ENCODE assay signal across 24 mouse cellular contexts in genomic region chr3:35357111-35357510, GRCm38 (mm10).
DNase-seq lines count a peak whose midpoint lies in the region; ATAC-seq and TF ChIP-seq lines count a peak whose summit lies in the region.
"Had no signal": no experiment of that assay in that cellular context is flagged by ENCODE, and none has a peak within 500 bp of the region (broad histone marks: within the 10 kb centered on the region; RNA-seq: fewer than 3 reads in every experiment).

No protein-coding gene starts in this region.

- peak; percentile 44; the same call in 1 of the 2 replicates for ATAC-seq in kidney, embryonic 14.5 days (ENCODE audit: low FRiP score, low TSS enrichment)
- ATAC-seq in stomach, embryonic 15.5 days (ENCODE audit: insufficient read depth, low FRiP score, low read depth): 0 out of 2 replicates have a peak, but pooled peaks have one; percentile 22
- ATAC-seq in stomach, postnatal 0 days (ENCODE audit: low FRiP score, low TSS enrichment): no peak
- ATAC-seq in midbrain, embryonic 14.5 days (ENCODE audit: low FRiP score, low TSS enrichment): 0 out of 2 replicates have a peak, but pooled peaks have one; percentile 43
- ATAC-seq: CD4-positive, CD25-positive, alpha-beta regulatory T cell, adult 4 months; liver, embryonic 12.5 days; liver, postnatal 0 days had no signal

- H3K9me3 ChIP-seq in kidney, embryonic 14.5 days (ENCODE audit: control insufficient read depth, low read length): no peaks in the 10 kb centered on the region
- H3K9me3 ChIP-seq in stomach, embryonic 15.5 days: no peaks in the 10 kb centered on the region
- H3K9me3 ChIP-seq in stomach, postnatal 0 days (ENCODE audit: control insufficient read depth, low read length): no peaks in the 10 kb centered on the region
- no peaks in the 10 kb centered on the region for H3K9me3 ChIP-seq in midbrain, embryonic 14.5 days (ENCODE audit: control insufficient read depth, low read length)
- H3K9me3 ChIP-seq: embryonic facial prominence, embryonic 13.5 days; hindbrain, embryonic 13.5 days; liver, embryonic 12.5 days had no signal

- H3K4me1 ChIP-seq in kidney, embryonic 14.5 days (ENCODE audit: control insufficient read depth, insufficient read depth, low read length): no peaks in the 10 kb centered on the region
- no peaks in the 10 kb centered on the region for H3K4me1 ChIP-seq in stomach, embryonic 15.5 days
- H3K4me1 ChIP-seq in stomach, postnatal 0 days (replicated peaks; ENCODE audit: control insufficient read depth, insufficient read depth): no peaks in the 10 kb centered on the region
- H3K4me1 ChIP-seq in midbrain, embryonic 14.5 days (ENCODE audit: control insufficient read depth, insufficient read depth, low read length): no peaks in the 10 kb centered on the region
- H3K4me1 ChIP-seq: embryonic facial prominence, embryonic 13.5 days; liver, embryonic 12.5 days had no signal

- 74% methylated on average over 15 of the region's 15 CpGs for WGBS in kidney, embryonic 14.5 days
- WGBS in stomach, embryonic 15.5 days: 59% methylated on average over 15 of the region's 15 CpGs
- WGBS in stomach, postnatal 0 days: 58% methylated on average over 15 of the region's 15 CpGs
- WGBS in midbrain, embryonic 14.5 days: 36% methylated on average over 15 of the region's 15 CpGs

- TF ChIP-seq CTCF in stomach, postnatal 0 days (IDR thresholded peaks at IDR 0.05; ENCODE audit: low read depth): no peak
- TF ChIP-seq CTCF in left cerebral cortex, adult 2 months (IDR thresholded peaks at IDR 0.05): no peak

- H3K9ac ChIP-seq in kidney, embryonic 14.5 days (ENCODE audit: low read depth, low read length): no peak overlapping the region
- no peak overlapping the region for H3K9ac ChIP-seq in stomach, embryonic 15.5 days
- H3K9ac ChIP-seq in stomach, postnatal 0 days (ENCODE audit: low read length): no peak overlapping the region
- H3K9ac ChIP-seq in midbrain, embryonic 14.5 days (replicated peaks; ENCODE audit: low read length): no peak overlapping the region
- H3K9ac ChIP-seq: embryonic facial prominence, embryonic 13.5 days; hindbrain, embryonic 13.5 days; liver, embryonic 12.5 days; liver, postnatal 0 days had no signal

- H3K27me3 ChIP-seq in kidney, embryonic 14.5 days (ENCODE audit: control insufficient read depth, insufficient read depth, low read length): no peaks in the 10 kb centered on the region
- no peaks in the 10 kb centered on the region for H3K27me3 ChIP-seq in stomach, embryonic 15.5 days (replicated peaks)
- H3K27me3 ChIP-seq in stomach, postnatal 0 days (ENCODE audit: control insufficient read depth, insufficient read depth, low read length): no peaks in the 10 kb centered on the region
- no peaks in the 10 kb centered on the region for H3K27me3 ChIP-seq in midbrain, embryonic 14.5 days (ENCODE audit: control insufficient read depth, insufficient read depth, low read length)
- H3K27me3 ChIP-seq: embryonic facial prominence, embryonic 13.5 days; hindbrain, embryonic 13.5 days; liver, embryonic 12.5 days had no signal

- no peak overlapping the region for H3K4me3 ChIP-seq in kidney, embryonic 14.5 days (ENCODE audit: low read length)
- H3K4me3 ChIP-seq in stomach, embryonic 15.5 days (replicated peaks): no peak overlapping the region
- no peak overlapping the region for H3K4me3 ChIP-seq in stomach, postnatal 0 days (ENCODE audit: low read depth, low read length)
- H3K4me3 ChIP-seq in midbrain, embryonic 14.5 days (replicated peaks; ENCODE audit: low read depth, low read length): no peak overlapping the region
- H3K4me3 ChIP-seq in left cerebral cortex, adult 2 months: no peak overlapping the region
- H3K4me3 ChIP-seq: embryonic facial prominence, embryonic 13.5 days; hindbrain, embryonic 13.5 days; layer of hippocampus, adult 2 months; liver, embryonic 12.5 days had no signal

- no peak overlapping the region for H3K27ac ChIP-seq in kidney, embryonic 14.5 days (ENCODE audit: low read depth, low read length)
- no peak overlapping the region for H3K27ac ChIP-seq in stomach, embryonic 15.5 days
- no peak overlapping the region for H3K27ac ChIP-seq in stomach, postnatal 0 days (replicated peaks)
- no peak overlapping the region for H3K27ac ChIP-seq in midbrain, embryonic 14.5 days (replicated peaks; ENCODE audit: low read depth, low read length)
- no peak overlapping the region for H3K27ac ChIP-seq in left cerebral cortex, adult 2 months
- H3K27ac ChIP-seq: embryonic facial prominence, embryonic 13.5 days; hindbrain, embryonic 13.5 days; layer of hippocampus, adult 2 months; liver, embryonic 12.5 days had no signal

- intact Hi-C loops in left cerebral cortex, adult 2 months (cut with DNase I): no loop called here

- no peak for DNase-seq in kidney, postnatal 10 days
- no peak for DNase-seq in stomach, postnatal 0 days (ENCODE audit: low spot score)
- DNase-seq in midbrain, embryonic 14.5 days: peak; percentile 39
- no peak for DNase-seq in layer of hippocampus, postnatal 10 days (ENCODE audit: low spot score in 2 of 2)
- no peak for DNase-seq in left cerebral cortex, adult 2 months (ENCODE audit: extremely low spot score in 1 of 2, low spot score in 2 of 2)
- DNase-seq: adrenal gland, postnatal 25 days; cerebellum, adult 18-20 months; cerebellum, postnatal 10 days; gastrocnemius, postnatal 10 days; heart, adult 18-20 months; heart, postnatal 4 days; kidney, adult 9 months; left cerebral cortex, postnatal 4 days; liver, postnatal 0 days; lung, postnatal 36 days; thymus, postnatal 14 days had no signal

- H3K36me3 ChIP-seq in kidney, embryonic 14.5 days (ENCODE audit: control insufficient read depth, insufficient read depth, low read length): no peaks in the 10 kb centered on the region
- no peaks in the 10 kb centered on the region for H3K36me3 ChIP-seq in stomach, embryonic 15.5 days
- no peaks in the 10 kb centered on the region for H3K36me3 ChIP-seq in stomach, postnatal 0 days (ENCODE audit: control insufficient read depth, insufficient read depth, low read length)
- H3K36me3 ChIP-seq in midbrain, embryonic 14.5 days (ENCODE audit: control insufficient read depth, insufficient read depth, low read length): no peaks in the 10 kb centered on the region
- H3K36me3 ChIP-seq: embryonic facial prominence, embryonic 13.5 days; hindbrain, embryonic 13.5 days; liver, embryonic 12.5 days had no signal

- no peak overlapping the region for H3K4me2 ChIP-seq in kidney, embryonic 14.5 days (replicated peaks; ENCODE audit: low read depth, low read length)
- no peak overlapping the region for H3K4me2 ChIP-seq in stomach, embryonic 15.5 days
- no peak overlapping the region for H3K4me2 ChIP-seq in stomach, postnatal 0 days (replicated peaks; ENCODE audit: low read depth)
- H3K4me2 ChIP-seq in midbrain, embryonic 14.5 days (ENCODE audit: low read length): peak overlapping the region; percentile 28
- H3K4me2 ChIP-seq: embryonic facial prominence, embryonic 13.5 days; heart, embryonic 11.5 days; hindbrain, embryonic 13.5 days; liver, embryonic 12.5 days had no signal

- no peak for TF ChIP-seq EP300 in stomach, postnatal 0 days (optimal IDR thresholded peaks at IDR 0.05)
